Mouse (Mus musculus) brain, embryonic 14.5 days (tissue): ENCODE measurements around the gene Hectd4. TPM values are rescaled to one million over a fixed set of nuclear protein-coding genes. Genes with fewer than 3 reads are reported as not detected.
A peak's percentile ranks its signal among the peaks of the same experiment; 100 is the strongest.

Source experiments
- DNase-seq: peaks from one replicate; pipeline ENCODE4 v3.0.0-alpha.2; 2011; ENCODE audit warnings: low read depth
- CTCF ChIP-seq: fragments of 200-500 bp; IDR thresholded peaks from 2 replicates; pipeline ENCODE4 v1.5.1; 2012; ENCODE audit warnings: inconsistent platforms, mild to moderate bottlenecking, moderate library complexity, borderline replicate concordance; ENCODE audit not compliant: insufficient read depth, insufficient read length; ENCODE audit errors: extremely low read depth
- POLR2A ChIP-seq: fragments of 200-500 bp; IDR thresholded peaks from 2 replicates; pipeline ENCODE4 v1.6.1; 2012; ENCODE audit warnings: mild to moderate bottlenecking, inconsistent platforms, borderline replicate concordance; ENCODE audit not compliant: poor library complexity, insufficient read depth, insufficient read length, severe bottlenecking; ENCODE audit errors: extremely low read depth
- polyA plus RNA-seq: library from polyadenylated mRNA; depleted of rRNA; stranded (reverse); fragments of >200 nt; gene quantifications from 2 replicates; pipeline ENCODE4 v1.2.3, GENCODE M21; 2012

Gene Hectd4
- polyA plus RNA-seq, 1 experiment = 75.7 TPM

DNA sequence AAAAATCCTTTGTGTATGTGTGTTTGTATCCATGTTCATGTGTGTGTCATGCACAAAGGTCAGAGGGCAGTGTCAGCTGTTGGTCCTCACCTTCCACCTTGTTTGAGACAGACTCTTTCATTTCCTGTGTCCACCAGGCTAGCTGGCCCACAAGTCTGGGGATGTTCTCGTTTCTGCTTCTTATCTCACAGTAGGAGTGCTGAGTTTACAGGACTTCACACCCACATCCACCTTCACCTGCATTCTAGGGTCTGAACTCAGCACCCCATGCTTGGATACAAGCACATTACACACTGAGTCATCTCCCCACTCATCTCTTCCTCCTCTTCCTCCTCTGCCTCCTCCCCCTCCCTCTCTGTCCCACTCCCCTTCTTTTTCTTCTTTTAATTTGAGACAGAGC, 22.2 kb downstream of the Hectd4 start:
- DNase-seq = no peak
- TF ChIP-seq CTCF (no peak), POLR2A (no peak)

DNA sequence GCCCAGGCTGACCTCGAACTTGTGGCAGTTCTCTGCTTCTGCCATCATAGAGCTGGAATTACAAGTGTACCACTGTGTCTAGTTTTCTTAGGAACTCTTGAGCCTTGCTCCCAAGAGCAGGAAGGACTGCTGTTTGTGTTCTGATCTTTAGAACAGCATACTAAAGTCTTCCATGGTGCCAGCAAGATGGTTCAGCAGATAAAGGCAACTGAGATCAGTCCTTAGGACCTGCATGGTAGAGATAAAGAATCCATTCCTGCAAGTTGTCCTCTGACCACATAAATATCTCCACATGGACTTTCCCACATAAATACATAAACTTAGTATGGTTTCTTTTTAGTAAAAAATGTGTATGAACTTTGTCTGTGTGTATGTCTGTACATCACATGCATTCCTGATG, 22.7 kb downstream of the Hectd4 start:
- TF ChIP-seq POLR2A (no peak), CTCF (no peak)
- DNase-seq = no peak

DNA sequence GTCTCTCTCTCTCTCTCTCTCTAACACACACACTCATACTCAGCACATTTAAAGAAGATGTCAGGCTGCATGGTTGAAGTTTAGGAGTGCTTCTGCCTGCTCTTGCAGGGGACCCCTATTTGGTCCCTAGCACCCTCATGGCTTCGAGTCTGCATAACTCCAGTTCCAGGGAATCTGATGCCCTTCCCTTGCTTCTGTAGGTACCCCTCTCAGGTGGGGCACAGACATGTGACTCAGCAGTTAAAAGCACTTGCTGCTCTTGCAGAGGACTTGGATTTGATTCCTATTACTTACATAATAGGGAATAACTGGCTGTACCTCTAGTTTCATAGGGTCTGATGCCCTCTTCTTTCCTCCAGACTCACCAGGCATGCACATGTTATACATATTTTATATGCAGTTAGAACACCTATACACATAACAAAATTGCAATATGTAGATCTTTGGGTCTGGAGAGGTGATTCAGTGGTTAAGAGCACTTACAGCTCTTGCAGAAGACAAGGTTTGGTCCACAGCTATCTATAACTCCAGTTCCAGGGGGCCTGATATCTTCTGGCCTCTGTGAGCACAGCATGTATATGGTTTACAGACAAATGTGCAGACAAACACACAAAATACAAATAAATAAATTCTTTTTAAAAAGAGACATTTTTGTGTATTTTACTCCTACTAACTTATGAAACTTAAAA, 23.8 kb downstream of the Hectd4 start:
- TF ChIP-seq POLR2A (no peak), CTCF (no peak)
- no peak for DNase-seq

DNA sequence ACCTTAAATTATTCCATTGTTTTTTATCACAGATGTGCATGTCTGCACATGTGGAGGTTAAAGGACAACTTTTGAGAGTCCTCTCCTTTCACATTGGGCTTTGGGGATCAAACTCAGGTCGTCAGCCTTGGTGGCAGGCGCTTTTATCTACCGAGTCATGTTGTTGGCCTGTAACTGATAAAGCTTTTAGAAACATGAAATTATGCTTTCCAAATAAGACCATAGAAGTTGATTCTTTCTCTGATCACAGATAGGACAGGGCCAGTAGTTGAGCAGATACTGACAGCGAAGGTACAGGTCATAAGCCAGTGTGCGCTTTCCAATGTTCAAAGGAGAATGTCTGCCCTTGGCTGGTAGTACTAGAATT, 24.3 kb downstream of the Hectd4 start:
- TF ChIP-seq CTCF (no peak), POLR2A (no peak)

DNA sequence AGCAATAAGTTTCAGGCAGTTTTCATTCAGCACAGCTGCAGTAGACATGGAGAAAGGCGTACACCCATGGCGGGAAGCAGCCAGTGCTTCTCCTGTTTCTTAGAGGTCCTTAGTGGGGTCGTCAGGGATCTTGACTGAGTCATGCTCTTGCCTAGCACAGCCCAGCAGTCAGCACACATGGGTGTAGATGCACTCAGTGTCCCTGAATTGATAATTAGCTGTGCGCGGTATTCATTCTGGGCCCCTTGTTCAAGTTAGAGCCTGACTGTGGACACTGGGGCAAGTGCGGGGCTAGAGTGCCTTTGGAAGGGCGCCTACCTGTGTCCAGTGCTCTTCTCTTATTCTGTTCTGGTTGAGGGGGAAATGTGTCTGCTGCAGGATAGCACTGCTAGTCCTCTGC, 25.2 kb downstream of the Hectd4 start:
- TF ChIP-seq CTCF (no peak), POLR2A (no peak)
- no peak for DNase-seq

More for the DNA sequence above, 24.3 kb downstream of the Hectd4 start:
- no peak for DNase-seq

DNA sequence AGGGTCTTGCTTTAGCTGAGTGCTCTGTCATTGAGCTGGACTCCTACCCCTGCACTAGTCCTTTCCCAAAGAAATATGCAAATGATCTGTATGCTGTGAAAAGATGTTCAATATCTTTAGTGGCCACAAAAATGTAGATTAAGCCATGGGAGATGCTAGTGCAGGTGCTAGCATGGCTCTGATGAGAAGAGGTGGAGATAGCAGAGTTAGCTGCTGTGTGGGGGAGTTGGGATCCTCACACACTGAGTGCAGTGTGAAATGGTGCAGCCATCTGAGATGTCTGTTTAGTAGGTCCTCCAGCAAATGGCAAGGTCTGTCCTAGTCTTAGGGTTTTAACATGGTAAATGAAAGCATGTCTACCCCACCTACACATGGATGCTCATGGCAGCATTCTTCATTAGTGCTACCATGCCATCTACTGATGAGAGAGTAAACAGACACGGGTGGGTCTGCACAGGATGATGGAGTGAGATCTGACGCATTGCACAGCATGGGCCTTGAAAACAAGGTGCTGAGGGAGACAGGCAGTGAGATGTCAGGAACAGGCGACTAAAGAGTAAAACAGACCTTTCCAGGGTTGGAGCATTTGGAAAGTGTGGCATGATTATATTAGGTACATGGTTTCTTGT, 28.9 kb downstream of the Hectd4 start:
- DNase-seq = no peak
- TF ChIP-seq POLR2A (no peak), CTCF (no peak)

DNA sequence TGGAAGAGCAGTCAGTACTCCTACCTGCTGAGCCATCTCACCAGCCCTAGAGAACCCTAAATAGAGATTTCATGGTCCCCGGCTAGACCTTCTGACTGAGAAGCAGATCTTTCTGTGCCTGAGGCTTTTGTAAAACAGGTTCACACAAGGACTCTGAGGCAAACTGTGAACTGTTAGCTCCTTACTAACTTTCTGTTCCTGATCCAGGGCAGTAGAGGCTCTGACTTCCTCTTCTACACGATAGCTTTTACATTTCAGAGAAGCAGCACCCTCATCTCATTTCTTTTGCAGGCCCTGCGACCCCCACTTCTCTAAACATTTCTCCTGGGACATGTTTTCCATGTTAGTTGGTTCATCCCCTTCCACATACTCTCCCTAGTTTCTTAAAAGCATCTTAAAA, 29.7 kb downstream of the Hectd4 start:
- no peak for TF ChIP-seq CTCF
- no peak for TF ChIP-seq POLR2A
- no peak for DNase-seq

DNA sequence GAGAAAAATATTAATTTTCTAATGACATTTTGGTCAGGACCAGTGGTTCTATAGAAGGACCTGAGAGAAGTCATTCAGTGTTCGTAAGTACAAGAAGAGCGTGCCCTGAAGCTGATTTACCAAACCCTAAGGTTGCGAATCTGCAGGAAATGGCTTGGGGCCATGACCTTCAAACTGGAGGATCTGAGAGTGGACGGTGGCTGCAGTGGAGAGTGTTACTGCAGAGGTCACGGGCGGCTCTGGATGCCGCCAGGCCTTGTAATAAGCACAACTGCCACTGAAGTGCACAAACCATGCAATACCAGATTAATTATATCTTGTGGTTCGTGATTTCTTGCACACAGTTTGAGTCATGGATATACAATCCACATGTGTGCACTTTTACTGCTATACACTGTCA, 31.8 kb downstream of the Hectd4 start:
- TF ChIP-seq CTCF (no peak), POLR2A (no peak)

DNA sequence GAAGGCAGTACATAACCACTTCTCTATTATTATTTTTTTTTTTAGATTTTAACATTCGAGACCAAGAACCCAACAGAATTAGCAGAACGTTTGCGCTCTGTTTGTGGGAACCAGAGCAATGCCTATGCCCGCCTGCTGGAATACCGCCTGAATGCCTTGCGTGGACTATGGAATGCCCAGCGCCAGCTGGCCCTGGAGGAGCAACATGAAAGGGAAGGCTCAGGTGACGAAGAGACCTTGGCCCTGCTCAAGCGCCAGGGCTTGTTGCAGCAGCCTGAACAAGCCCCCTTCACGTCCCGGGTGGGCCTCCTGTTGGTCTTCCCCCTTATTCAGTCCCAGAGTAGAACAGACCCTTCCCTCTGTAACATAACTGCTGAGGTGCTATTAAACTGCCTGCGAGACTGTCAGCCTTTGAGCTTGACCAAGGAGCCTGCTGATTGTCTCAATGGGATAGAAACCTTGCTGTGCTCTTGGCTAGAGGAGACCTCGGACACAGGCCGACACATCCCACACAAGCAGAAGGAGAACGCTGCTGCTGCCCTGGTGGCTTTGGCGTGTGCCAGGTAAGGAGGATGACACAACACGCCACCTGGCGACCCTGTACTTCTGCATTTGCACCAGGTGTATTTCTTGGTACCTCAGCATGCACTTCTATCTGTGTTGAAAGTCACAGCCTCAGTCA, 33.9 kb downstream of the Hectd4 start:
- TF ChIP-seq CTCF = no peak
- TF ChIP-seq POLR2A = no peak
- peak; percentile 19 for DNase-seq

More for the DNA sequence above, 31.8 kb downstream of the Hectd4 start:
- DNase-seq = no peak

DNA sequence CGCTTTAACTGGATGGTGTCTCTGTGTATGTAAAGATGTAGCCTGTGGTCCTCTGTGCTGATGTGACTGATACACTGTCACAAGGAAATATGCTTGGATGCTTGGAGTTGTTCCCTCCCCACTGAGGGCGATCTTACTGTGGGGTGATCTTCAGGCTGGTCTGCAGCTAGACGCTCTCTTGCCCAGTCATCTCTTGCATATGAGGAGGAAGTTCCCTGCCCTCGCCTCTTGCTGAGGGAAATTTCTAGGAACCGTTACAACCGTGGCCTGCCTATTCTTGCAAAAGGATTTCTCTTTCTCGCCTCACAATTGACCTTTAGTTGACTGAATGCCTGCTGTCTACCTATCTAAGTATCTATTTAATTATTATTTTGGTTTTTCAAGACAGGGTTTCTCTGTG, 35.0 kb downstream of the Hectd4 start:
- no peak for DNase-seq
- TF ChIP-seq POLR2A (no peak), CTCF (no peak)

DNA sequence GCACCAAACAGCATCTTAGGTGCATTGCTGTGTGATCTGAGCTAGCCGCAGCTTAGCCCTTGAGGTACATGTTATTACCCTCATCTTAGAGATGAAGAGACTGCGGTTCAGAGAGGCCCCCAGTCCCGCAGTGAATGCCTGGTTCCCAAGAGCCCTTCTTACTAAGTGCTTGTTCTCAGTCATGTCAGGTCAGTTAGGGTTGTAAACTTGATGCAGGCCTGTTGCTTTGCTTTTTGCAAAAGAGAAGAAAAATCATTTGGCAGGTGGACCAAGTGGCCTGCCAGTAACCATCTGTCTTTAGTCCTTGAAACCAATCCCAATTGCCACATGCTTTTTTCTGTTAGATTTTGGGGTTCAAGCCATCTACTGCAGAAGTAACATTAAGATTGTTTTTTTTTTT, 41.8 kb downstream of the Hectd4 start:
- TF ChIP-seq CTCF = no peak
- TF ChIP-seq POLR2A = no peak
- no peak for DNase-seq
